Mouse (Mus musculus) MEL (cell line): ENCODE data around the gene Slc22a1. TPM values are rescaled to one million over a fixed set of nuclear protein-coding genes. Genes with fewer than 3 reads are reported as not detected.

Source experiments
- DNase-seq: peaks from one replicate; pipeline ENCODE4 v3.0.0; 2011; ENCODE audit warnings: low read depth, low spot score
- H3K27ac ChIP-seq: 2 replicates; pipeline ENCODE4 v1.5.1; 2012; ENCODE audit warnings: low read depth, mild to moderate bottlenecking, control low read depth, low read length, moderate library complexity; ENCODE audit not compliant: control insufficient read depth
- H3K27me3 ChIP-seq, 2 experiments: fragments of 150-350 bp in 1 of 2; sonication (generic) in 1 of 2; 2 replicates each; pipeline ENCODE4 v1.6.1; 2012; ENCODE audit warnings: low read length in 2 of 2, mild to moderate bottlenecking in 2 of 2, improper control_type of control experiment in 1 of 2, moderate library complexity in 1 of 2; ENCODE audit not compliant: insufficient read depth in 2 of 2, control insufficient read depth in 1 of 2
- H3K36me3 ChIP-seq, 2 experiments: 2 replicates each; pipeline ENCODE4 v1.6.1; 2012 to 2014; ENCODE audit warnings: low read length in 2 of 2, improper control_type of control experiment in 1 of 2, inconsistent platforms in 1 of 2, mild to moderate bottlenecking in 1 of 2; ENCODE audit not compliant: insufficient read depth in 2 of 2, control insufficient read depth in 1 of 2
- H3K4me1 ChIP-seq, 2 experiments: fragments of 150-350 bp in 1 of 2; sonication (generic) in 1 of 2; 2 replicates each; pipeline ENCODE4 v1.6.1; 2012; ENCODE audit warnings: low read length in 2 of 2, improper control_type of control experiment in 1 of 2, mild to moderate bottlenecking in 1 of 2; ENCODE audit not compliant: insufficient read depth in 2 of 2, control insufficient read depth in 1 of 2
- H3K4me3 ChIP-seq, 2 experiments: fragments of 150-350 bp in 1 of 2; sonication (generic) in 1 of 2; 2 replicates each; pipeline ENCODE4 v1.5.1; 2012; ENCODE audit warnings: low read depth in 2 of 2, low read length in 2 of 2, mild to moderate bottlenecking in 2 of 2, moderate library complexity in 2 of 2, control low read depth in 1 of 2, improper control_type of control experiment in 1 of 2; ENCODE audit not compliant: control insufficient read depth in 1 of 2, insufficient read depth in 1 of 2
- H3K79me2 ChIP-seq: 2 replicates; pipeline ENCODE4 v1.6.1; 2012; ENCODE audit warnings: mild to moderate bottlenecking, low read length, moderate library complexity; ENCODE audit not compliant: control insufficient read depth, poor library complexity, insufficient read depth
- H3K9ac ChIP-seq: 2 replicates; pipeline ENCODE4 v1.6.1; 2012; ENCODE audit warnings: low read depth, mild to moderate bottlenecking, control low read depth, low read length, moderate library complexity; ENCODE audit not compliant: control insufficient read depth, poor library complexity, severe bottlenecking
- H3K9me3 ChIP-seq: fragments of 150-350 bp; sonication (generic); replicated peaks from 2 replicates; pipeline ENCODE4 v1.6.1; 2012; ENCODE audit warnings: mild to moderate bottlenecking, low read length, improper control_type of control experiment, moderate library complexity; ENCODE audit not compliant: insufficient read depth
- BHLHE40 ChIP-seq: IDR thresholded peaks from 2 replicates; pipeline ENCODE4 v1.6.1; 2012; ENCODE audit warnings: low read depth, mild to moderate bottlenecking, inconsistent platforms, low read length, improper control_type of control experiment, borderline replicate concordance
- CHD1 ChIP-seq: IDR thresholded peaks from 2 replicates; pipeline ENCODE4 v1.6.1; 2012; ENCODE audit warnings: low read depth, mild to moderate bottlenecking, inconsistent platforms, low read length, improper control_type of control experiment
- CTCF ChIP-seq, 3 experiments: IDR thresholded peaks in 2 of 3; conservative IDR thresholded peaks in 1 of 3; 2 replicates each; pipeline ENCODE4 v1.5.1; 2011 to 2012; ENCODE audit warnings: low read length in 3 of 3, low read depth in 2 of 3, mild to moderate bottlenecking in 2 of 3, improper control_type of control experiment in 1 of 3, inconsistent platforms in 1 of 3, mixed read lengths in 1 of 3, moderate library complexity in 1 of 3; ENCODE audit not compliant: control insufficient read depth in 1 of 3, insufficient read depth in 1 of 3, poor library complexity in 1 of 3, severe bottlenecking in 1 of 3
- ELF1 ChIP-seq: IDR thresholded peaks from 2 replicates; pipeline ENCODE4 v1.6.1; 2014; ENCODE audit warnings: low read depth, mild to moderate bottlenecking, inconsistent platforms, low read length, improper control_type of control experiment, moderate library complexity
- EP300 ChIP-seq, 2 experiments: IDR thresholded peaks; 2 replicates each; pipeline ENCODE4 v1.6.1; 2011; ENCODE audit warnings: improper control_type of control experiment in 2 of 2, low read length in 2 of 2, low read depth in 1 of 2, mild to moderate bottlenecking in 1 of 2
- ETS1 ChIP-seq: IDR thresholded peaks from 2 replicates; pipeline ENCODE4 v1.6.1; 2012; ENCODE audit warnings: low read depth, mild to moderate bottlenecking, inconsistent platforms, low read length, improper control_type of control experiment, moderate library complexity
- GABPA ChIP-seq: IDR thresholded peaks from 2 replicates; pipeline ENCODE4 v1.6.1; 2012; ENCODE audit warnings: low read depth, mild to moderate bottlenecking, inconsistent platforms, low read length, improper control_type of control experiment, moderate library complexity
- GATA1 ChIP-seq: IDR thresholded peaks from 2 replicates; pipeline ENCODE4 v1.6.1; 2011; ENCODE audit warnings: low read depth, low read length, improper control_type of control experiment
- JUND ChIP-seq: IDR thresholded peaks from 2 replicates; pipeline ENCODE4 v1.6.1; 2011; ENCODE audit warnings: low read depth, mild to moderate bottlenecking, improper control_type of control experiment, low read length
- KAT2A ChIP-seq: conservative IDR thresholded peaks from 2 replicates; pipeline ENCODE4 v1.6.1; 2012; ENCODE audit warnings: low read depth, low read length, improper control_type of control experiment, inconsistent platforms
- MAX ChIP-seq: IDR thresholded peaks from 2 replicates; pipeline ENCODE4 v1.6.1; 2011; ENCODE audit warnings: low read length, improper control_type of control experiment
- MAZ ChIP-seq: IDR thresholded peaks from 2 replicates; pipeline ENCODE4 v1.6.1; 2012; ENCODE audit warnings: low read depth, mild to moderate bottlenecking, inconsistent platforms, low read length, improper control_type of control experiment
- MEF2A ChIP-seq: IDR thresholded peaks from 2 replicates; pipeline ENCODE4 v1.6.1; 2014; ENCODE audit warnings: low read depth, mild to moderate bottlenecking, inconsistent platforms, low read length, improper control_type of control experiment; ENCODE audit not compliant: poor library complexity, insufficient replicate concordance, severe bottlenecking; ENCODE audit errors: extremely low read depth
- MYB ChIP-seq: IDR thresholded peaks from 2 replicates; pipeline ENCODE4 v1.6.1; 2011; ENCODE audit warnings: mild to moderate bottlenecking, low read depth, low read length, improper control_type of control experiment
- NELFE ChIP-seq: IDR thresholded peaks from 2 replicates; pipeline ENCODE4 v1.6.1; 2011; ENCODE audit warnings: low read depth, low read length, improper control_type of control experiment
- NRF1 ChIP-seq: IDR thresholded peaks from 2 replicates; pipeline ENCODE4 v1.6.1; 2014; ENCODE audit warnings: low read depth, mild to moderate bottlenecking, inconsistent platforms, low read length, improper control_type of control experiment, moderate library complexity; ENCODE audit not compliant: poor library complexity, insufficient read depth, severe bottlenecking
- RAD21 ChIP-seq: IDR thresholded peaks from 2 replicates; pipeline ENCODE4 v1.6.1; 2011; ENCODE audit warnings: mild to moderate bottlenecking, low read depth, low read length, improper control_type of control experiment
- RCOR1 ChIP-seq: IDR thresholded peaks from 2 replicates; pipeline ENCODE4 v1.6.1; 2012; ENCODE audit warnings: low read depth, mild to moderate bottlenecking, inconsistent platforms, low read length, improper control_type of control experiment
- SIN3A ChIP-seq: IDR thresholded peaks from 2 replicates; pipeline ENCODE4 v1.6.1; 2012; ENCODE audit warnings: low read length, improper control_type of control experiment, inconsistent platforms
- TBP ChIP-seq: IDR thresholded peaks from 2 replicates; pipeline ENCODE4 v1.8.0; 2011; ENCODE audit warnings: low read depth, low read length, improper control_type of control experiment
- TCF12 ChIP-seq: IDR thresholded peaks from 2 replicates; pipeline ENCODE4 v1.6.1; 2014; ENCODE audit warnings: low read depth, mild to moderate bottlenecking, inconsistent platforms, low read length, improper control_type of control experiment, moderate library complexity
- UBTF ChIP-seq: IDR thresholded peaks from 2 replicates; pipeline ENCODE4 v1.6.1; 2012; ENCODE audit warnings: low read depth, mild to moderate bottlenecking, inconsistent platforms, low read length, improper control_type of control experiment, moderate library complexity, borderline replicate concordance; ENCODE audit not compliant: insufficient read depth
- USF1 ChIP-seq: IDR thresholded peaks from 2 replicates; pipeline ENCODE4 v1.6.1; 2014; ENCODE audit warnings: low read depth, mild to moderate bottlenecking, inconsistent platforms, low read length, improper control_type of control experiment, moderate library complexity
- ZNF384 ChIP-seq: IDR thresholded peaks from 2 replicates; pipeline ENCODE4 v1.6.1; 2012; ENCODE audit warnings: low read depth, mild to moderate bottlenecking, inconsistent platforms, low read length, improper control_type of control experiment
- polyA plus RNA-seq, 2 experiments: library from polyadenylated mRNA; stranded (reverse) in 1 of 2; unstranded in 1 of 2; fragments of >175 nt in 1 of 2; fragments of >200 nt in 1 of 2; gene quantifications; 2 replicates each; pipeline versions ENCODE4 v1.2.1 to v1.2.4; 2012; ENCODE audit warnings: low replicate concordance in 2 of 2, low read depth in 1 of 2; ENCODE audit not compliant: insufficient read length in 2 of 2, insufficient read depth in 1 of 2, missing spikeins in 1 of 2
- total RNA-seq: library from RNA; depleted of rRNA; stranded (reverse); fragments of 300-350 nt; gene quantifications from 2 replicates; pipeline ENCODE4 v1.2.3, GENCODE M21; 2012

Slc22a1 gene
- total and polyA plus RNA-seq, 3 experiments, result not detected

- Histone ChIP-seq H3K79me2 (no peaks in the 10 kb centered on the region), H3K27ac (no peak overlapping the region), H3K36me3 (no peaks in the 10 kb centered on the region), H3K27me3 (no peaks in the 10 kb centered on the region), H3K4me3 (no peak overlapping the region), H3K9ac (no peak overlapping the region), H3K4me1 (no peaks in the 10 kb centered on the region), H3K9me3 (no peaks in the 10 kb centered on the region)
- no peak for DNase-seq
- TF ChIP-seq MAX (no peak), USF1 (no peak), GATA1 (no peak), ZNF384 (no peak), MYB (no peak), TCF12 (no peak), MAZ (no peak), TBP (no peak), NRF1 (no peak), GABPA (no peak), UBTF (no peak), JUND (no peak), CTCF (IDR thresholded peaks at IDR 0.05 in 2 of 3, conservative IDR thresholded peaks at IDR 0.05 in 1 of 3; ENCODE audit: control insufficient read depth in 1 of 3, insufficient read depth in 1 of 3, low read depth in 2 of 3, low read length in 3 of 3, poor library complexity in 1 of 3, severe bottlenecking in 1 of 3) (no peak), BHLHE40 (no peak), ETS1 (no peak)
Measured at GRCm38 (mm10) chr17:12684928-12685624, 9.4 kb upstream of the Slc22a1 start.

DNA sequence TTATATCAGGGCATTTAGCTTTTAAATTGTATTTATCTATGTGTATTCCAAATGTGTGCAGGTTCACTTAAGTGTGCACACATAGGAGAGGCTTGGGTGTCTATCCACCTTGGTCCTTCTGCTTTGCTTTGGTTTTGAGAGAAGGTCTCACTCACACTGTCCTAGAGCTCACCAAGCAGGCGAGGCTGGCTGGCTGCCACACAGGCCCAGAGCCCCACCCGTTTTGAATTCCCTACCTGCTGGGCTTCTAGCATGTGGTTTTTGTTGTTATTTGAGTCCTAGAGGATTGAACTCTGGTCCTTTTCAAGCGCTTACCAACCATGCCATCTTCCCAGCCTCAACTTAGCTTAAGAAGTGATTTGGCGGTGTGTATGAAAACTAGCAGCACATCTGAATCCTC is 8.8 kb upstream of the Slc22a1 start:
- no peak for DNase-seq
- no peaks in the 10 kb centered on the region for H3K36me3 ChIP-seq
- H3K79me2 ChIP-seq, result no peaks in the 10 kb centered on the region
- no peak overlapping the region for H3K4me3 ChIP-seq
- no peak for TF ChIP-seq MEF2A
- no peak for TF ChIP-seq EP300 (IDR thresholded peaks at IDR 0.05; ENCODE audit: low read depth in 1 of 2, low read length in 2 of 2)
- no peak for TF ChIP-seq RCOR1
- TF ChIP-seq MAZ, result no peak
- no peak for TF ChIP-seq JUND
- TF ChIP-seq KAT2A, result no peak
- TF ChIP-seq GATA1, result no peak
- no peak for TF ChIP-seq NELFE
- no peak for TF ChIP-seq ETS1
- no peak for TF ChIP-seq ELF1
- TF ChIP-seq CHD1, result no peak
- no peak for TF ChIP-seq BHLHE40
- TF ChIP-seq RAD21, result no peak
- TF ChIP-seq SIN3A, result no peak
- TF ChIP-seq TBP, result no peak
- no peak overlapping the region for H3K9ac ChIP-seq
- H3K27me3 ChIP-seq, result no peaks in the 10 kb centered on the region; a peak in 1 of 4 replicates
- H3K4me1 ChIP-seq, result no peaks in the 10 kb centered on the region
- no peak overlapping the region for H3K27ac ChIP-seq
- no peaks in the 10 kb centered on the region for H3K9me3 ChIP-seq
